Mouse (Mus musculus) stomach, postnatal 0 days (tissue): ENCODE measurements at regions not wholly inside any gene's neighbourhood (a gene's known extent, or its start where the extent isn't known, plus 50 kb on each side); places are given as distances from the start of the nearest gene placed in this dataset.

Experiments used
- ATAC-seq: fragments of 200-750 bp; cut with Nextera tagmentation; 2 replicates; pipeline ENCODE4 v1.8.0; 2017; ENCODE audit not compliant: low FRiP score, low TSS enrichment
- DNase-seq: peaks from one replicate; pipeline ENCODE4 v3.0.0-alpha.2; 2016; ENCODE audit warnings: low spot score
- H3K27ac ChIP-seq: fragments of 300-500 bp; sonication (generic); replicated peaks from 2 replicates; pipeline ENCODE4 v1.5.1; 2014; ENCODE audit warnings: mild to moderate bottlenecking, control low read depth
- H3K27me3 ChIP-seq: fragments of 300-500 bp; sonication (generic); 2 replicates; pipeline ENCODE4 v1.6.1; 2014; ENCODE audit warnings: low read length; ENCODE audit not compliant: control insufficient read depth, insufficient read depth
- H3K36me3 ChIP-seq: fragments of 300-500 bp; sonication (generic); 2 replicates; pipeline ENCODE4 v1.6.1; 2014; ENCODE audit warnings: low read length, mixed read lengths; ENCODE audit not compliant: control insufficient read depth, insufficient read depth
- H3K4me1 ChIP-seq: fragments of 300-500 bp; sonication (generic); replicated peaks from 2 replicates; pipeline ENCODE4 v1.6.1; 2014; ENCODE audit warnings: antibody characterized with exemption; ENCODE audit not compliant: control insufficient read depth, insufficient read depth
- H3K4me2 ChIP-seq: fragments of 300-500 bp; sonication (generic); replicated peaks from 2 replicates; pipeline ENCODE4 v1.6.1; 2014; ENCODE audit warnings: low read depth, mild to moderate bottlenecking, control low read depth, moderate library complexity
- H3K4me3 ChIP-seq: fragments of 300-500 bp; sonication (generic); 2 replicates; pipeline ENCODE4 v1.5.1; 2014; ENCODE audit warnings: low read depth, low read length, control low read depth
- H3K9ac ChIP-seq: fragments of 300-500 bp; sonication (generic); 2 replicates; pipeline ENCODE4 v1.6.1; 2014; ENCODE audit warnings: mild to moderate bottlenecking, low read length, control low read depth, mixed read lengths
- H3K9me3 ChIP-seq: fragments of 300-500 bp; sonication (generic); 2 replicates; pipeline ENCODE4 v1.6.1; 2016; ENCODE audit warnings: low read length; ENCODE audit not compliant: control insufficient read depth
- CTCF ChIP-seq: IDR thresholded peaks from 2 replicates; pipeline ENCODE4 v1.5.1; 2016; ENCODE audit warnings: antibody characterized with exemption, low read depth, mild to moderate bottlenecking, moderate library complexity
- EP300 ChIP-seq: optimal IDR thresholded peaks from 2 replicates; pipeline ENCODE3; 2016; ENCODE audit warnings: antibody characterized with exemption
- WGBS: fragments of 180-500 bp; shearing (Covaris S2); extraction: QIAGEN DNeasy Blood & Tissue Kit; methylation state at CpG from one replicate; pipeline ENCODE4 v1.1.7; 2014; 5-methylcytosine and 5-hydroxymethylcytosine counted together

- no peak overlapping the region for H3K27ac ChIP-seq
- no peaks in the 10 kb centered on the region for H3K36me3 ChIP-seq
- DNase-seq (no peak), ATAC-seq (no peak)
- H3K4me2 ChIP-seq, result no peak overlapping the region
- no peaks in the 10 kb centered on the region for H3K9me3 ChIP-seq
- no peaks in the 10 kb centered on the region for H3K4me1 ChIP-seq
- H3K27me3 ChIP-seq, result no peaks in the 10 kb centered on the region
- H3K4me3 ChIP-seq, result no peak overlapping the region
- no peak overlapping the region for H3K9ac ChIP-seq
- TF ChIP-seq CTCF, result no peak
- TF ChIP-seq EP300, result no peak
Measured at GRCm38 (mm10) chr2:143332071-143332470, 213.9 kb upstream of the Pcsk2 start.

- ATAC-seq (no peak), DNase-seq (no peak)
- WGBS, result 72% methylated on average over 5 of the region's 5 CpGs
- Histone ChIP-seq H3K36me3 (no peaks in the 10 kb centered on the region), H3K9ac (no peak overlapping the region), H3K27me3 (no peaks in the 10 kb centered on the region), H3K4me1 (no peaks in the 10 kb centered on the region), H3K4me2 (no peak overlapping the region), H3K4me3 (no peak overlapping the region), H3K27ac (no peak overlapping the region), H3K9me3 (no peaks in the 10 kb centered on the region)
- no peak for TF ChIP-seq EP300
- TF ChIP-seq CTCF, result no peak
Measured at GRCm38 (mm10) chr2:143340364-143340763, 205.6 kb upstream of the Pcsk2 start.

GRCm38 (mm10) chr2:143364193-143364592 lies 181.8 kb upstream of the Pcsk2 start:
- Histone ChIP-seq H3K36me3 (no peaks in the 10 kb centered on the region), H3K4me1 (no peaks in the 10 kb centered on the region), H3K27me3 (no peaks in the 10 kb centered on the region), H3K9me3 (no peaks in the 10 kb centered on the region), H3K4me2 (no peak overlapping the region), H3K4me3 (no peak overlapping the region), H3K27ac (no peak overlapping the region), H3K9ac (no peak overlapping the region)
- TF ChIP-seq CTCF, result no peak
- TF ChIP-seq EP300, result no peak
- no peak for DNase-seq
- 89% methylated on average over 6 of the region's 6 CpGs for WGBS
- no peak for ATAC-seq

- no peak overlapping the region for H3K4me2 ChIP-seq
- TF ChIP-seq CTCF, result no peak
- no peak for TF ChIP-seq EP300
- no peak overlapping the region for H3K4me3 ChIP-seq
- no peaks in the 10 kb centered on the region for H3K27me3 ChIP-seq
- no peaks in the 10 kb centered on the region for H3K36me3 ChIP-seq
- no peaks in the 10 kb centered on the region for H3K4me1 ChIP-seq
- DNase-seq, result no peak
- WGBS, result 88% methylated on average over 5 of the region's 5 CpGs
- H3K9ac ChIP-seq, result no peak overlapping the region
- H3K27ac ChIP-seq, result no peak overlapping the region
- ATAC-seq, result no peak
- no peaks in the 10 kb centered on the region for H3K9me3 ChIP-seq
Measured at GRCm38 (mm10) chr2:143365976-143366375, 180.0 kb upstream of the Pcsk2 start.
